Mouse (Mus musculus): Measurements from ENCODE around the gene Rab11fip5.

The Rab11fip5 gene

DNA sequence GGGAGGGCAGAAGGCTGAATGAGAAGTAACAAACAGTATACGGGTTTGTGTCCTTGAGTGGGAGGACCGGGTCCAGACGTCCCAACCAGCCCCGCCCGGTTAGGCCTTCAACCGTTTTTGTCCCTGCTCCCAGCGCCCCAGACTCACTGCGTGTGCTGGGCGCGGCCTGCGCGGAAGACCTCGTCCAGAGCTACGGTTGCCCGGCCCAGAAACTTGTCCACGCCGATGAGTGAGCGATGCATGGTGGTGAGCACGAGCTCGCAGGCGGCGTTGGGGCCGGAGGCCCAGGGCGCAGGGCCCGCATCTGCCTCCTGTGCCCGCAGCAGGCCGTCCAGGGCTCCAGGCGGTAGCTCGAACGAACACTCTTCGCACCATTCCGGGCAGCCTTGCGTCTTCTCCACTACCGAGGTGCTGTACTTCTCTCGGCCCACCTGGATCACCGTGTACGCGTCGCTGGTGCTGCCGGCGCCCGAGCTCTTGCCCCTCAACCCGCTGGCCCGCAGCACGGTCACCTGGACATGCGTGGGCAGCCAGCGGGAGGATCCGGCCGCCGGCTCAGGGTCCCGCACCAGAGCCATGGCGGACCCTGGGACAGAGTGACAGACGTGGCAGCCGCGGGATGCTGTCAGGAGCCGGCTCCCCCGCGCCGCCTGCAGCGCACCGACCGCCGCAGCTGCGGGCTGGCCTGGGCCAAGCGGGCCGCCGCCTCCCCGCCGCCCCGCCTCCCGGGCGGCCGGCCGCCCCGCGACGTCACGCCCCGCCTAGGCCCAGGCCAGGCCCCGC, at the start of gene Rab11fip5:
TSS of gene Rab11fip5 (minus strand) at position 684 of the 783 bp plus-strand sequence.
- peak in 1 of 2 experiments; percentile 44 for DNase-seq

GRCm38 (mm10) chr6:85423836-85424379, 49.5 kb upstream of the Rab11fip5 start, which contains the start of gene Noto:
Noto (plus strand) TSS chr6:85423886.
- no peak for DNase-seq

DNA sequence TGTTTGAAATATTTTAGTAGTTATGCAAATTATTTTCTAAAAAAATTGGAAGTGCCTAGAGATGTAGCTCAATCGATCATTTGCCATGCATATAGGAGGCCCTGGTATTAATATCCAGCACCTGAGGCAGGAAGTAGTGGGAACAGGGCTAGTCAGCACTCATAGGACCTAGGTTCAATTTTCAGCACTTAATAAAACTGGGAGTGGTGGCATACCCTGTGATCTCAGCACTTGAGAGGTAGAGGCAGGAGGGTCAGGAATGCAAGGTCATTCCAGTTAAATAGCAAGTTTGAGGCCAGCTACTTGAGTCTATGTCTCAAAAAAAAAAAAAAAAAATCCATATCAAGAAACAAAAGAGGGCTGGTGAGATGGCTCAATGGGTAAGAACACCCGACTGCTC, 44.7 kb upstream of the Rab11fip5 start:
- no peak for DNase-seq

- no peak for DNase-seq
These were observed 41.4 kb upstream of the Rab11fip5 start for GRCm38 (mm10) chr6:85415829-85416228.

DNA sequence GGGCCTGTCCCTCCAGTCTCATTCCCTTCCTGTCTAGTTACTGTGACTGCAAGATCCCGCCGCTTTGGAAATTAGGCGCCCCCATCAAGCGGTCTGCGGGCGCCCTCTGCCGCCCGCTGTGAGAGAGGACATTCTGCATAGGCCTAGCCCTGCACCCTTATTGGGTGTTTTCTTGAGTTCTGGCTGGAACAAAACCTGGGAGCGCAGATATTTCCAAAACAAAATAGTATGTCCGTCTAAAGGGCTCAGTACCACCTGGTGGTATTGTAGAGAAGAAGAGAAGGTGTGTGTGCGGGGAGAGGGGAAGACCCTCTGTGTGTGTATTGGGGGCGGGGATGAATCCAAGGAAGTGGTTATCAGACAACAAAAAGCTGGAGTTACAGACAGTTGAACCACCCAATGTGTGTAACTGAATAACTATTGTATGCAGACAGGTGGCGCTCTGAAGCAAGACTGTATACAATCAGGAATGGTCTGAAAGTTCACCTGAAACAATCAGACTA, 36.4 kb upstream of the Rab11fip5 start:
- peak; percentile 25 to 44 for DNase-seq

DNA sequence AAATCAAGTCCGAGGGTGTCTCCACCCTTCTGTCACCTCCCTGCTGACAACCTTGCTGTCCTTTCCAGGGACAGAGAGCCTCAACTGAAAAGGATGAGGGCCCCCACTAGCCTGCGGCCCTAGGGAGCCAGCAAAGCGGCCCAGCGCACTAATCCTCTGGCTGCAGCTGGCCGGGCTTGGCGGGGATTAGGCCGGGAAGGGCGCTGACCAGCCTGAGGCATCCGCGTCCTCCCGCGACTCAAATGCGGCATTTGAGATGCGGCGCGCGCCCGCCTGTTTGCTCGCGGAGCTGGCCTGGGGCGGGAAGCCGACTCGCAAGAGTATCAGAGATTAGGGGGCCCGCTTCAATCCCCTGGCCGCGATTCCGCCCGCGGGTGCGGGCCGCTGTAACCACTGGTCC, 34.6 kb upstream of the Rab11fip5 start:
- peak in 1 of 2 experiments; percentile 10 for DNase-seq

DNA sequence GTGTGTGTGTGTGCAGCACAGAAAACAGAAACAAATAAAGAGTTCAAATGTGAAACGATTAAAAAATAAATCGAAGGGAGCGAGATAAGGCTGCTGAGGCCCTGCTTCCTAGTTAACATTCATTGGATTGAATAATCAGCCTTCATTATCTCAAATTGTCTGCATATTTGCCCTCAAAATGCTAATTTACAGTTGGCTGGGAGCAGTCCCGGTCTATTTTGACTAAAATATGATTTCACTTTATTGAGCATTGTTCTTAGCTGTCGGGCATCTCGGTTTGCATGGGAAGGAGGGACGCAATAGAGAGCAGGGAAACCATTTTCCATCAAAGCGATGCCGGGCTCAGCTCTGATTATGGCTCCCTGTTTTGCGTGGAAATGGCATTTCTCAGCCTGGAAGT, 28.6 kb upstream of the Rab11fip5 start:
- no peak for DNase-seq

GRCm38 (mm10) chr6:85402613-85403012, 28.2 kb upstream of the Rab11fip5 start:
- DNase-seq, result no peak

DNA sequence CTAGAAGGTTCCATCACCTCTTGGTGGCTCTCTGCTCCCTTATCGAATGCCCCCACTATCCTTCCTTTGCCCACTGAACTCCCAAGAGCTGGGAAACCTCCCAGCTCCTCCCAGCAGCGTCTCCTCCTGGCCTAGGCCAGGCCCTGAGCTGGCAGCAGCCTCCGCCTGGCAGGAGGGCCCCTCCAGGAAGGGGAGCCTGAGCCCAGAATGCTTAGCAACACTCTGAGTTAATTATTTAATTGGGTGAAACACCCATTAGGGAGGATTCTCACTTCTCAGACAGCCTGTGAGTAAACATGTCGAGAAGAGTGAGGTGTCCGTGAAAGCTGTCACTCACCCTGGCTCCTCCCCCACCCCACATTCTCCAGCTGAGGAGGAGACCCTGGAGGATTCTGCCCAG, 25.3 kb upstream of the Rab11fip5 start:
- DNase-seq, result no peak

DNA sequence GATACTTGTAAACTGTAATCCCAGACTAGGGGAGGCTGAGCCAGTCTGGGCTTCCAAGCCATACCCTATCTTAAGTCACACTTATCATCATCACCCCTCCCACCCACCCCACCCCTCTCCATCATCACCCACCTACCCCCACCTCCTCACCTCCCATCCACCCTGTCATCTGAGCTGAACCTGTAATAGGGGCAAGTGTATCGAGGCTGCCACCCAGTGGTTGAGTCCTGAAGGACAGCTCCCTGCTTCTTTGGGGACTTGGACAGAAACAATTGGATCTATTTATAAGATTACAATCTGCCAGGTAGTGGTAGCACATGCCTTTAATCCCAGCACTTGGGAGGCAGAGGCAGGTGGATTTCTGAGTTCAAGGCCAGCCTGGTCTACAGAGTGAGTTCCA, 22.7 kb upstream of the Rab11fip5 start:
- peak; percentile 18 to 28 for DNase-seq

GRCm38 (mm10) chr6:85395360-85395759, 20.9 kb upstream of the Rab11fip5 start:
- DNase-seq, result no peak

DNA sequence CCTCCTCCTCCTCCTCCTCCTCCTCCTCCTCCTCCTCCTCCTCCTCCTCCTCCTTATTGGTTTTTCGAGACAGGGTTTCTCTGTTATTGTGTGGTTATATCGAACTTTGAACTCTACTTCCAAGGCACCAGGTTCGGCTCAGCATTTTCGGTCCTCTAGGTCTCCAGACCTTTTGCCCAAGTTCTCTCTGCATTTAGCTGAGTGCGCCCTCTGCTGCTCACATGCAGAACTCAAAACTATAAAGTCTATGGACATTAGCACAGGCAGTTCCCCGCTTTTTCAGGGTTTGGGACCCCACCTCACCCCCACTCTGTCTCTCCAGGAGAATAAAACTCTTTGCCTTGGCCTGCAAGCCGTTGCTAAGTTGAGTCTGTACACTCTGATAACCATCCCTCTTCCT, 17.4 kb upstream of the Rab11fip5 start:
- peak; percentile 78 to 84 for DNase-seq

GRCm38 (mm10) chr6:85388608-85389007, 14.2 kb upstream of the Rab11fip5 start:
- DNase-seq, result no peak

DNA sequence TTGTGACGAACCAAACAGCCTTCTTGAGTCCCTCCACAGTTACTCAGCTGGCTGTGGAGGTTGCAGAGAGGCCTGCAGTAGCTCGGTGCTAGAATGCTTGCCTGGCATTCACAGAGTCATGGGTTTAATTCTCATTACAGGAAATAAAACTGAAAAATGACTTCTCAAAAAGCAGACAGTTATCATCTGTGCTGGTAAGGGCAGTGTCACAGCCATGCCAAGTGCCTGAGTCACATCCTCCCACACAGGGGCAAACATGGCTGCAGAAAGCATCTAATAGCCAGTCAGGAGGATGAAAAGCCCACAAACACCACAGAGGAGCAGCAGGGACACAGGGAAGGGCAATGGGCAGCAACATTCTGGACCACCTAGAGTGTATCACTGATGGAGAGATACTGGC, 8.4 kb upstream of the Rab11fip5 start:
- DNase-seq, result no peak

GRCm38 (mm10) chr6:85381648-85382020, 7.2 kb upstream of the Rab11fip5 start:
- DNase-seq, result no peak

DNA sequence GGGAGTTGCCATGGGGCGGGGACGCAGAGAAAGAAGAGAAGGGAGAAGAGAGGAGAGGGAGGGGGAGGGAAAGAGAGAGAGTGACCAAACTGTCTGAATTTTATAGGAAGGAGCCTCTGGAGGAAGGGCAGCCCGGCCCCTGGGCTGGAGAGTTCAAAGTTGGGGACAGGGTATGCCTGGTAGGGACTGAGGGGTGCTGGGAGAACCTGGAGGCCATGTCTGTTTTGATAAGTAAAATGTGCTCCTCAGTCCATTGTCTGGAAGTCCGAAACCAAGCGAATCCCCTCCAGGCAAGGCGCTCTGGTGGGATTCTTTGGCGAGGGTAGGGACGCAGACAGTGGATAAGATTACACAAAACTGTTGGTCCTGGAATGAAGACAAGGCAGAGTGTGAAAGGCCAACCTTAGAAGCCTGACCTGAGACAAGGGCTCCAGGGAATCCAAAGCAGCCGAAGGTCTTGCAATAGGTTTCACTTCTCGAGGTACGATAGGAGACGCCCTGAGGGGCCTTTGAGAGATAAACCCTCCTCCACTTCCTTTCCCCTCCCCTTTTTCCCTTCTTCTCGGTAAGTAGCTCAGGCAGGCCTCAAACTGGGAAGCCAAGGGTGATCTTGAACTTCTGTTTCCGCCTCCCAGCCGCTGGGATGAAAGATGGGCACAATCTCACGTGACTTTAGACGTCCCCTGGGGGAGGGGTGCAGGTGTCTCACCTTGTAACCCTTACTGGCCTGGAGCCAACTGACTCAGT, 6.6 kb upstream of the Rab11fip5 start:
- no peak for DNase-seq

DNA sequence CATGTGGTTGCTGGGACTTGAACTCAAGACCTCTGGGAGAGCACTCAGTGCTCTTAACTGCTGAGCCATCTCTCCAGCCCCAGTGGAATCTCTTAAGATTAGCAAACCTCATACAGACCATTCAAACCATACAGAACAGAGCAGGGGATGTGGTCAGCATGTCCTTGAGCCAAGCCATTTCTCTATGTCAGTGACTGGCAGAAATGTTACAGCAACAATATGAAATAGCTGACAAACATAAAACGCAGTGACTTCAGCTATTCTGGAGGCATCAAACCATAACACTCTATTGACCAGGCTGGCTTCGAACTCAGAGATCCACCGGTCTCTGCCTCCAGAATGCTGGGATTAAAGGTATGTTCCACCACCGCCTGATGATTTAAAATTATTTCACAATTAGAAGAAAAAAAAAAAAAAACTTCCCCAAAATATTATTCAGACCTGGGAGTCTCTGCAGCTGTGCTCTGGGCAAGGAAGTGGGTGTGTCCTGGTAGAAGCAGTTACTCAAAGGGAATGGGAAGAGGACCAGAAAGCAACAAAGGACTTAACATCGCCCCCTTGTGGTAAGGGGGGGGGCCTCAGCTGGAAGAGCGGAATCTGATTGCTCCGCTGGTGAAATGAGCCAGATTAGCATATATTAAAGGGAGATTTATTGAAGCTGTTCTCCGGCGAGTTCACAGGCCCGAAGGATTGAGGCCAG, 5.9 kb upstream of the Rab11fip5 start:
- DNase-seq, result peak; percentile 75 to 80

DNA sequence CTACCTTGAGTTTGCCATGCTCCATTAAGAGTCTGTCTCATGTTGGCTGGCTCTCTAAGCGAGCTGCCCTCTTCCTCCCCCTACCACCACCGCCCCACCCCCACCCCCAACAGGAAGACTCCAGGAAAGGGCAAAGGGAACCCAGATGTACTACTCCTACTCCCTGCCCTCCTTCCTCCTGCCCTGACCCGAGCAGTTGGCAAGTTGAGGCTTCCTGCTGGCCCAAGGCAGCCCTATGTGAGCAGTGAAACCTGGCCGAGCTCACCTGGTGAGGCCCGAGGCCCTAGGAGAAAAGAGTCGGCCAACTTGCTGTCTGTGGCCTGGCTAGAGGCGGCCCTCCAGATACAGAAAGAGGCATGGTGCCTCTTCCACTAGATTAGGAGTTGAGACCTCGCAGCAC, 4.2 kb upstream of the Rab11fip5 start:
- no peak for DNase-seq

DNA sequence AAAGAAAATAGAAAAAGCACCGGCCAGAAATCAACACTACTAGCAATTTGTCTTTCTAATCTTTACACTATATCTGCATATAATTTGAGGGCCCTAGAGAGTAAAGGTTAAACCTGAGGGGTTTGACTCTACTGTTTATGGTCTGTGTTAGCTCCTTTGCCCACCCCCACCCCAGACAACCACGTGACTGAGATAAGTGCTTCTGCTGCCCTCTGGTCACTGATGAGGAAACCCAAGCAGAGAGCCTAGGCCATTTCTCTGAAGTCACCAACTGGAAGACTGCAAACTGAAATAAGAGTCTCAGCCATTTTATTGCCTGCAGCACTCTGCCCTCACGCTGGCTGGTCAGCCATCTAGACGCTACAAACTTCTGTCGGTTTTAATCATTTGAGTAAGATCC, 3.4 kb upstream of the Rab11fip5 start:
- no peak for DNase-seq

DNA sequence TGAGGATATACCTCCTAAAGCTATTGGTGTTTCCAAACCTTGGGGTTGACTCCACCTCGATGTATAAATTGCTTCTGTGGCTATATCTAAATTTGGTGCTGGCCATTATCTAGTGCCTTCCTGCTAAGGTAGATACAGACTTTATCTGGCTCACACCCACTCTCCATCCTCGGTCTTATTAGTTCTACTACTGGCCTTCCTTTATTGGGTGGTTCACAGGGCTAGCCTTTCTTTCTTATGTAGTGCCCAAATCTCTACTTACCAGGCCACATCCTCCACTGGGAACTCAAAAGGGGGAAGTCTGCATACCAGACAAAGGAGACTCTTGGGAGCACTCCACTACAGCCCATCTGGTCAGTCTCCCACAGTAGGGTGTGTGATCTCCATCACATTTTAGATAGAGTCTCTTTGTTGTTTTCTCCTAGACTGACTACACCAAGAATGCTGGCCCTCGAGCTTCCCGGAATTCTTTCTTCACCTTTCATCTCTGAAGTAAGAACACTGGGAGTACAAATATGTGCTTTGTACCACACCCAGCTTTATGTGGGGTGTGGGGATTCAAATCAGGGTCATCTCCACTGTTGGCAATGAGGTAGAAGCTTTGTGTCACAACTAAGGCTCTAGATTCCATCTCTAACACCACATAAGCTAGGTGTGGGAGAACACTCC, 2.8 kb upstream of the Rab11fip5 start:
- no peak for DNase-seq

- peak; percentile 95 to 97 for DNase-seq
These were observed 290 bp upstream of the Rab11fip5 start for GRCm38 (mm10) chr6:85374734-85375114.

GRCm38 (mm10) chr6:85373066-85373860, 1.2 kb downstream of the Rab11fip5 start:
- DNase-seq, result no peak
